In the genomic region with DNA sequence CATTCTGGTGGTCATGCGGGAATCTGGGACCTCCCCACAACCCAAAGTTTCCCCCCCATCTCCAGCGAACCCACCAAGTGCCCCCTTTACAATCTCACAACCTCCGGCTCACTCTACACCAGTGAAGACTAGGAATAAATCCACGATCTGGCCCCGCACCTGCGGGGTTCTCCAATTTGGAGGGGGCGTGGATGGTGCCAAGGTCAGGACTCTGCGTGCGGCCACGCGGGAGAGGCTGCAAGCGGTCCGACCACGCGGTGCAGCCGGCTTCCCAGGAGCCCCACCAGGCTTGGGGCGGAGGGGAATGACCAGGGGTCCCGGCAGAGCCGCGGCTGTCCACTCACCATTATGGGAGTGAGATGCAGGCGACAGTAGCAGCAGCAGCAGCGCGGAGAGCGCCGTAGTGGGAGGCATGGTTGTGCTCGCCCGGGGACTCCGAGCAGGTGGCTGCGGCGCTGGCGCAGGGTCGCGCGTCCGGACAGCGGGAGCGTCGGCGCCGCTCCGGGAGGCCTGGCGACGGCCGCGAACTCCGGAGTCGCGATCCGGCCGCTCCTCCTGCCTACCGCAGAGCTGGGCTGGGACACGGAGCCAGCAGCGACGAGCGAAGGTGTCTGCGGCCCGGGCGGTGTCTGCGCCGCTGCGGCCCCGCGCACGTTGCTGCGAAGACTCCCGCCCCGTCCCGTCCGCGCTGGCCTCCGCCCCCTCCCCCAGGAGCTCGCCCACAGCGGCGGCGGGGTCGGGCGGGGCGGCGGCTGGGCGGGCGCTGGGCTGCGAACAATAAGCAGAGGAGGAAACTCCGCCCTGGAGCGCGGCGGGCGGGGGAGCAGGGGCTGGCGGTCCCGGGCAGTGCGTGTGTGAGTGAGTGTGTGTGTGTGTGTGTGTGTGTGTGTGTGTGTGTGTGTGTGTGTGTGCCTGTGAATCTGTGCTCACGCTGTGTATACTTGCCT, we compare ENCODE assay signal across 8 mouse cellular contexts. TPM values are rescaled to one million over a fixed set of nuclear protein-coding genes. Genes with fewer than 3 reads are reported as not detected.
A peak's percentile ranks its signal among the peaks of the same experiment; 100 is the strongest.
DNase-seq lines count a peak whose midpoint lies in the region; ATAC-seq and TF ChIP-seq lines count a peak whose summit lies in the region.

A gene (minus strand): TSS at position 747 of the 947 bp plus-strand sequence.

- H3K27me3 ChIP-seq in cerebellum, adult 2 months (ENCODE audit: control insufficient read depth, insufficient read depth, low read length): peaks cover 4% of the 10 kb centered on the region; the same call in 1 of the 2 replicates
- peaks cover 14% of the 10 kb centered on the region for H3K27me3 ChIP-seq in hindbrain, embryonic 12.5 days

- ATAC-seq in hindbrain, embryonic 12.5 days (ENCODE audit: low FRiP score): peak; percentile 89

- H3K4me2 ChIP-seq in hindbrain, embryonic 12.5 days (replicated peaks): peak within 1 kb of the TSS; percentile 71

- DNase-seq in ES-E14 (ENCODE audit: low read depth, low spot score): peak; percentile 51
- peak; percentile 36 to 46 for DNase-seq in cerebellum, adult 2 months
- peak in 1 of 2 experiments; percentile 42 for DNase-seq in frontal cortex, adult 2 months (ENCODE audit: extremely low spot score in 1 of 2, low spot score in 1 of 2)
- DNase-seq in layer of hippocampus, postnatal 25 days (ENCODE audit: extremely low spot score in 1 of 2, low spot score in 1 of 2): peak in 1 of 2 experiments; percentile 41
- peak; percentile 86 for DNase-seq in lung, postnatal 25 days (ENCODE audit: low spot score)
- DNase-seq in retina, postnatal 1 day: peak; percentile 92
- peak; percentile 66 to 70 for DNase-seq in thymus, postnatal 36 days

- WGBS in cerebellum, adult 2 months: 1% methylated on average over 87 of the region's 91 CpGs
- WGBS in hindbrain, embryonic 12.5 days: under 1% methylated on average over 73 of the region's 91 CpGs

- no peak for TF ChIP-seq CTCF in cerebellum, adult 2 months (IDR thresholded peaks at IDR 0.05; ENCODE audit: borderline replicate concordance, insufficient read depth, low read depth, low read length)

- H3K9me3 ChIP-seq in ES-E14 (ENCODE audit: control insufficient read depth, insufficient read depth, low read depth, low read length): no peaks in the 10 kb centered on the region
- H3K9me3 ChIP-seq in hindbrain, embryonic 12.5 days (replicated peaks): no peaks in the 10 kb centered on the region

- peak within 1 kb of the TSS; percentile 74 to 82 for H3K4me3 ChIP-seq in ES-E14 (ENCODE audit: insufficient read depth in 1 of 2, low read depth in 1 of 2, low read length in 2 of 2, poor library complexity in 1 of 2, severe bottlenecking in 1 of 2)
- H3K4me3 ChIP-seq in cerebellum, adult 2 months (replicated peaks; ENCODE audit: insufficient read depth, low read depth, low read length): peak within 1 kb of the TSS; percentile 37
- peak within 1 kb of the TSS; percentile 73 for H3K4me3 ChIP-seq in hindbrain, embryonic 12.5 days

- no peaks in the 10 kb centered on the region for H3K36me3 ChIP-seq in ES-E14 (ENCODE audit: control insufficient read depth, insufficient read depth, low read length, poor library complexity, severe bottlenecking)
- H3K36me3 ChIP-seq in hindbrain, embryonic 12.5 days: no peaks in the 10 kb centered on the region

- TF ChIP-seq POLR2A in cerebellum, adult 2 months (IDR thresholded peaks at IDR 0.05; ENCODE audit: borderline replicate concordance, insufficient read depth, low read length): no peak

- H3K27ac ChIP-seq in ES-E14 (ENCODE audit: insufficient read depth, low read depth, low read length, poor library complexity, severe bottlenecking): no peak within 1 kb of the TSS
- no peak within 1 kb of the TSS for H3K27ac ChIP-seq in cerebellum, adult 2 months (ENCODE audit: insufficient read depth, low read length)
- H3K27ac ChIP-seq in hindbrain, embryonic 12.5 days: peak within 1 kb of the TSS; percentile 67

- peaks cover 9 to 21% of the 10 kb centered on the region in 2 experiments for H3K4me1 ChIP-seq in ES-E14 (ENCODE audit: control insufficient read depth in 2 of 2, insufficient read depth in 2 of 2, low read length in 2 of 2, poor library complexity in 1 of 2)
- H3K4me1 ChIP-seq in cerebellum, adult 2 months (ENCODE audit: control insufficient read depth, insufficient read depth, low read length): no peaks in the 10 kb centered on the region
- peaks cover 34% of the 10 kb centered on the region for H3K4me1 ChIP-seq in hindbrain, embryonic 12.5 days

- peak within 1 kb of the TSS; percentile 68 for H3K9ac ChIP-seq in ES-E14 (ENCODE audit: insufficient read depth, low read depth, low read length, poor library complexity, severe bottlenecking)
- H3K9ac ChIP-seq in hindbrain, embryonic 12.5 days: peak within 1 kb of the TSS; percentile 78

- in situ Hi-C loops in ES-E14 (cut with MboI; ENCODE audit: low sequenced_read_pairs in 2 of 2, unreplicated experiment in 2 of 2): no loop called here

TF ChIP-seq in ES-E14, 5 proteins besides CTCF, POLR2A, EP300 and RAD21:
- TF ChIP-seq ZNF384 (IDR thresholded peaks at IDR 0.05; ENCODE audit: low read depth, low read length): no peak
- no peak for TF ChIP-seq CHD2 (IDR thresholded peaks at IDR 0.05; ENCODE audit: low read depth, low read length)
- TF ChIP-seq HCFC1 (IDR thresholded peaks at IDR 0.05; ENCODE audit: borderline replicate concordance, insufficient read depth, low read length): no peak
- TF ChIP-seq MAFK (IDR thresholded peaks at IDR 0.05; ENCODE audit: insufficient read depth, low read depth, low read length): no peak
- TF ChIP-seq ZC3H11A (IDR thresholded peaks at IDR 0.05; ENCODE audit: borderline replicate concordance, low read depth, low read length): no peak

RNA-seq across cellular contexts. Expression of the gene that starts here (rescaled TPM):
- total RNA-seq in ES-E14 (2012; rRNA removed): 25.2 and 29.8 TPM in 2 replicates
- 15.0 and 16.5 TPM in 2 replicates for polyA plus RNA-seq in cerebellum, adult 2 months (2012; rRNA removed)
- 17.7 and 18.4 TPM in 2 replicates for polyA plus RNA-seq in frontal cortex, adult 2 months (2012; rRNA removed)
- 15.6 and 15.7 TPM in 2 replicates for polyA plus RNA-seq in hindbrain, embryonic 12.5 days (2016; fragmentation: Nextera tagmentation; extraction: Ambion mirVana)
- 10 to 100 TPM; 14.0 to 17.2 TPM for total RNA-seq in layer of hippocampus, postnatal 25 days (2021)
